Comparison of ENCODE assay signal across 21 mouse cellular contexts in the genomic region with DNA sequence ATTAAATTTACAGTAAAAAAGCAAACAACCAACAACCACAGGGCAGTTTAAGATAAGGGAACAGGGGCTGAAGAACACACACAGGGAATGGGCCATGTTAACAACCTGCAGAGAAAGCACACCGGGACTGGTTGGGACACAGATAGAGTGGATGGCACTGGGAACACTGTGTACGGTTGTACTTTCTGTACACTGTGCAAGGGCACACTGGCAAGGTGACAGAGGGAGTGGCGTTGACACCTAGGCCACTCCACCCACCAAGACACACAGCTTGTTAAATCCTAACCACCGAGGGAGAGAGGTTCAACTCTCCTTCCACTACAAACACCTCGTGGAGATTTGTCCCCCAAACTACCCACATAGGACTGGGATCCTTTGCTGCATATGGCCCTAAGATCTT.
DNase-seq lines count a peak whose midpoint lies in the region; ATAC-seq lines count a peak whose summit lies in the region.
"Had no signal": no experiment of that assay in that cellular context is flagged by ENCODE, and none has a peak within 500 bp of the region (broad histone marks: within the 10 kb centered on the region; RNA-seq: fewer than 3 reads in every experiment).

No protein-coding gene starts in this region.

- peak; percentile 95 for DNase-seq in heart, adult 11 months
- peak; percentile 36 to 74 for DNase-seq in kidney, postnatal 25 days
- no peak for DNase-seq in kidney, postnatal 4 days
- DNase-seq: adrenal gland, postnatal 14 days; cerebellum, adult 11-12 months; cerebellum, postnatal 14 days; forebrain, postnatal 0 days; left cerebral cortex, postnatal 4 days; right cerebral cortex, postnatal 14 days; thymus, postnatal 14 days had no signal

- H3K36me3 ChIP-seq in heart, embryonic 12.5 days = peaks cover 31% of the 10 kb centered on the region
- H3K36me3 ChIP-seq in megakaryocyte, embryonic 14.5 days (replicated peaks; ENCODE audit: low read length) = peaks cover 64% of the 10 kb centered on the region
- H3K36me3 ChIP-seq in stomach, embryonic 15.5 days = peaks cover 22% of the 10 kb centered on the region

- peaks cover 18% of the 10 kb centered on the region for H3K4me1 ChIP-seq in heart, embryonic 12.5 days (replicated peaks)
- peaks cover 49% of the 10 kb centered on the region for H3K4me1 ChIP-seq in megakaryocyte, embryonic 14.5 days
- H3K4me1 ChIP-seq in stomach, embryonic 15.5 days = peaks cover 15% of the 10 kb centered on the region

- no peak overlapping the region for H3K4me2 ChIP-seq in heart, embryonic 12.5 days
- H3K4me2 ChIP-seq in stomach, embryonic 15.5 days = no peak overlapping the region
- H3K4me2 ChIP-seq: liver, embryonic 11.5 days; lung, embryonic 15.5 days had no signal

- no peaks in the 10 kb centered on the region for H3K27me3 ChIP-seq in heart, embryonic 12.5 days (replicated peaks)
- no peaks in the 10 kb centered on the region for H3K27me3 ChIP-seq in megakaryocyte, embryonic 14.5 days (replicated peaks)
- no peaks in the 10 kb centered on the region for H3K27me3 ChIP-seq in stomach, embryonic 15.5 days (replicated peaks)
- H3K27me3 ChIP-seq: lung, embryonic 15.5 days had no signal

- WGBS in heart, embryonic 12.5 days = 73% methylated on average over 5 of the region's 5 CpGs
- 69% methylated on average over 5 of the region's 5 CpGs for WGBS in stomach, embryonic 15.5 days

- H3K27ac ChIP-seq in heart, embryonic 12.5 days (ENCODE audit: poor library complexity, severe bottlenecking) = no peak overlapping the region
- peak overlapping the region; percentile 21; the same call in 1 of the 2 replicates for H3K27ac ChIP-seq in stomach, embryonic 15.5 days
- H3K27ac ChIP-seq: forebrain, embryonic 10.5 days; left cerebral cortex, adult 2 months; lung, embryonic 15.5 days had no signal

- ATAC-seq in heart, embryonic 12.5 days (ENCODE audit: insufficient number of reproducible peaks, low FRiP score) = no peak
- no peak for ATAC-seq in megakaryocyte, adult 5-6 weeks (ENCODE audit: poor library complexity, severe bottlenecking)
- ATAC-seq in stomach, embryonic 15.5 days (ENCODE audit: insufficient read depth, low FRiP score, low read depth) = no peak
- ATAC-seq in cerebellum, adult (ENCODE audit: insufficient number of reproducible peaks, low FRiP score, low TSS enrichment) = no peak
- ATAC-seq: forebrain, postnatal 0 days; midbrain, embryonic 16.5 days had no signal

- no peaks in the 10 kb centered on the region for H3K9me3 ChIP-seq in heart, embryonic 12.5 days (replicated peaks)
- no peaks in the 10 kb centered on the region for H3K9me3 ChIP-seq in megakaryocyte, embryonic 14.5 days
- H3K9me3 ChIP-seq in stomach, embryonic 15.5 days = no peaks in the 10 kb centered on the region
- H3K9me3 ChIP-seq: forebrain, embryonic 10.5 days; G1E; lung, embryonic 15.5 days had no signal

- no peak overlapping the region for H3K4me3 ChIP-seq in heart, embryonic 12.5 days
- peak overlapping the region; percentile 42 for H3K4me3 ChIP-seq in megakaryocyte, embryonic 14.5 days (replicated peaks)
- no peak overlapping the region for H3K4me3 ChIP-seq in stomach, embryonic 15.5 days (replicated peaks)
- H3K4me3 ChIP-seq: forebrain, embryonic 10.5 days; left cerebral cortex, adult 2 months; lung, embryonic 15.5 days had no signal

- no peak overlapping the region for H3K9ac ChIP-seq in heart, embryonic 12.5 days
- no peak overlapping the region for H3K9ac ChIP-seq in stomach, embryonic 15.5 days
- H3K9ac ChIP-seq: forebrain, postnatal 0 days; lung, embryonic 15.5 days had no signal

Comparison
In these comparisons a context has a peak if more than half of its experiments do, and no peak if none do; other contexts are left out.
1. DNase-seq: peak in heart, adult 11 months (single experiment) and kidney, postnatal 25 days (2 of 2); none in kidney, postnatal 4 days (0 of 2).